Mouse (Mus musculus) kidney, adult 8-10 months (tissue): Measurements from ENCODE around the gene Slc4a8.

ENCODE experiments used
- DNase-seq, 2 experiments: peaks; one replicate each; pipeline ENCODE4 v3.0.0; 2022

Gene Slc4a8

GRCm38 (mm10) chr15:100832784-100833183 lies 71.2 kb downstream of the Slc4a8 start:
- no peak for DNase-seq

- DNase-seq = no peak
Measured at GRCm38 (mm10) chr15:100836729-100837128, 75.2 kb downstream of the Slc4a8 start.

DNA sequence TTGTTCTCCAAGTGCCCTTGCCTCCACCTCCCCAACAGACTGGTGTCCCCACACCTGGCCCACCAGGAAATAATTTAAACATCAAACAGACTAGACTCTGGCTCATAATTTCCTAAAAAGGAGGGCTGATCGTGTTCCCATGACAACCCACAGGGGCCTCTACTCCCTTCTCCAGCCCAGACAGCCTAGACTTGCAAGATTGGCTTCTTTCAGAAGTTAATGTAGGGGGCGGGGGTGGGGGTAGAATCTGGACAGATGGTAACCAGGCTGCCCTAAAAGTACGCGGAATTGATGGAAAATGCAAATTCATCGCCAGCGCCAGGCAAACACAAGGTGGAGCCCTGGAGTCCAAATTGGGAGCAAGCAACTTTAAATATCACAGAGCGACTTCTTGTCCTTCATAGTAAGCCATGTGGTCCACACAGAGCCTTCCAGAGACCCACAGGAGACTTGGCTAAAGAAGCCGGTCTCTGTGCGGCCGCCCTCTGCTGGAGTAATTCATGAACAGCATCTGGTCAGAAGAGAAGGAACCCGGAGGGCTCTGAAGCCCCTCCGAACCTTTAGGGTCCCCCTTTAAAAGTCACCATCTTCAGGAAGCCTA lies 77.2 kb downstream of the Slc4a8 start:
- peak; percentile 35 to 54 for DNase-seq

DNA sequence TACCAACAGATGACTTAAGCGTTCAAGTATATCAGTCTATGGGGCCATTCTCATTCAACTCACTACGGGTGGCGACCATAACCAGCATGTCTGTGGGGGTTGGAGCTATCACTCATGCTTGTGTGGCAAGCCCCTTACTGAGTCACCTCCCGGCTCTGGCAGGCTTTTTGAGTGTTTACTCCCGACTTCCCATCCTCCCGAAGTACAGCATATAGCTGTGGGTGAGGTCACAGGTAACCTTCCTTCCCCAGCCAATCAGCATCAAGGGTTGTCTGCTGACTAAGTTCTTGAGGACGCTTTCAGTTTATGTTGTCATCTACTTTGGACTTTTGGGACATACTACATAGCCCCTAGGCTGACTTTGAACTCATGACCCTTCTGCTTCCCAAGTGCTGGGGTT lies 82.8 kb downstream of the Slc4a8 start:
- DNase-seq = no peak

- DNase-seq = peak; percentile 15 to 33
Measured at GRCm38 (mm10) chr15:100845049-100845879, 83.7 kb downstream of the Slc4a8 start.

DNA sequence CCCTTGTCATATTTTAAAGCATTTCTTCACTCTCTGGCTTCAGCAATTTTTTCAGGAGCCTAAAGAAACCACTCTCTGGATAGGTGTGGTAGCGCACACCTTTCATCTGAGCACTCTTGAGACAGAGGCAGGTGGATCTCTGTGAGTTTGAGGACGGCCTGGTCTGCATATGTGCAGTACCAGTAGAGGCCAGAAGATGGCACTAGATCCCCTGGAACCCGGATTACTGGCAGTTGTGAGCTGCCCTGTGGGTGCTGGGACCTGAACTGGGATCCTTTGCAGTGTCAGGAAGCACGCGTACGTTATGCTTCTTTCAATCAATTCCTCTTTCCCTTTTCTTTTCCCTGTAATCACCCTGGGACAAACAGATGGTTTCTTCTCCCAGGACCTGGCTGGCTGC lies 85.6 kb downstream of the Slc4a8 start:
- DNase-seq = no peak

GRCm38 (mm10) chr15:100857586-100857985 lies 96.0 kb downstream of the Slc4a8 start:
- DNase-seq = no peak

- DNase-seq = no peak
Measured at GRCm38 (mm10) chr15:100860856-100861255, 99.3 kb downstream of the Slc4a8 start.

GRCm38 (mm10) chr15:100865556-100865955 lies 104.0 kb downstream of the Slc4a8 start:
- DNase-seq = no peak

GRCm38 (mm10) chr15:100869558-100869957 lies 108.0 kb downstream of the Slc4a8 start, which contains the start of gene Scn8a:
Scn8a (plus strand) TSS chr15:100869858.
- DNase-seq = no peak

- DNase-seq = no peak
Measured at GRCm38 (mm10) chr15:100870001-100870774, 108.6 kb downstream of the Slc4a8 start.

GRCm38 (mm10) chr15:100870775-100871106 lies 109.2 kb downstream of the Slc4a8 start:
- DNase-seq = no peak

DNA sequence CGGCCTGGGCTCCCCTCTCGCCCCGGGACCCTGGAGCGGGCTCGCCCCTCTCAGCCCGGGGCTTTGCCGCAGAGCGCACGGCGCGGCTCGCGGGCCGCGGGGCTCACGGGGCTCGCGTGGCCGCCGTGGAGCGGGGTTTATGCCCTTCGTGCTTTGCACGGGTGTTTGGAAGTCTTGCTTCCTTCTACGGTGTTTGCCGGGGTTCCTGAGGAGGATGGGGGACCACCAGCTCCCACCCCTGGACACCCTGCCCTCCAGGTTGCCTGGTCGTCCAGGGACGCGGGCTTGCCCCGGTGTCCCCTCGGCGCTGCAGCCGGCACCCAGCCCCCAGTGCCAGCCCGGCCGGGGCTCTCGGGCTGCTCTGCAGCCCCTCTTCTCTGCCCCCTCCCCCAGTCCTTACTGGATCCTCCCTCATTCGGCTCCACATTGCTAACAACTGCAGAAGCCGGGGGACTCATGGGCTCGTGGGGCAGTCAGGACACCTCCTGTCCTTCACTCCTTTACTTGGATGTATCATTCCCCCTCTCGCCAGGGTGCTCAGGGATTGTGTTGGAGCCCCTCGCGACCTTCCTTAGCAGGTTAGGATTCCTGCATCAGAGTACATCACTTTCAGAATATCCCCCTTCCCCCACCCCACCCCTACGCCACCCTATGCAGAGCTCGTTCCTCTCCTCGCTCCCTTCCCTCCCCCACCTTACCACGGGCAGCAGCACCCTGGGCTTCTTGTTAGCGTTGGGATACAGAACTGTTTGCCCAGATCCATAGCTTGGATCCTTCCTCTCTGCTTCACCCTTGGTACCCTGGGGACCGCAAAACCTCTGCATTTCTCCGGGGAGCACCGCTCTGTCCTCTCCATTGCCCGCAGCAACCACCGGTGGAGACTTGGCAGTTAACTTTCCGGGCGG lies 109.8 kb downstream of the Slc4a8 start:
- no peak for DNase-seq

GRCm38 (mm10) chr15:100873155-100873554 lies 111.6 kb downstream of the Slc4a8 start:
- peak; percentile 61 to 79 for DNase-seq
